Mouse (Mus musculus): ENCODE data around the gene Trim7. TPM values are rescaled to one million over a fixed set of nuclear protein-coding genes. Genes with fewer than 3 reads are reported as not detected.

Gene Trim7
- polyA plus RNA-seq, 1 experiment from 2014 or later: 3.7 TPM

GRCm38 (mm10) chr11:48806856-48807562 lies 18.9 kb upstream of the Trim7 start:
- H3K9me3 ChIP-seq (replicated peaks): no peaks in the 10 kb centered on the region
- 66% methylated on average over 21 of the region's 21 CpGs for WGBS
- peak; percentile 71 for ATAC-seq (replicated peaks; ENCODE audit: low FRiP score)
- H3K4me2 ChIP-seq: no peak overlapping the region
- H3K4me1 ChIP-seq: peaks cover 13% of the 10 kb centered on the region
- H3K27me3 ChIP-seq: no peaks in the 10 kb centered on the region
- no peak overlapping the region for H3K4me3 ChIP-seq (replicated peaks)
- peaks cover 99% of the 10 kb centered on the region for H3K36me3 ChIP-seq
- H3K9ac ChIP-seq: no peak overlapping the region
- H3K27ac ChIP-seq: peak overlapping the region; percentile 1; the same call in 1 of the 2 replicates

- 65% methylated on average over 14 of the region's 14 CpGs for WGBS
- H3K36me3 ChIP-seq: peaks cover 98% of the 10 kb centered on the region
- H3K4me3 ChIP-seq (replicated peaks): no peak overlapping the region
- H3K27me3 ChIP-seq: no peaks in the 10 kb centered on the region
- peak; percentile 47 for ATAC-seq (replicated peaks; ENCODE audit: low FRiP score)
- peaks cover 6% of the 10 kb centered on the region for H3K4me1 ChIP-seq
- H3K9ac ChIP-seq: no peak overlapping the region
- H3K9me3 ChIP-seq (replicated peaks): no peaks in the 10 kb centered on the region
- H3K27ac ChIP-seq: peak overlapping the region; percentile 2; the same call in 1 of the 2 replicates
- H3K4me2 ChIP-seq: no peak overlapping the region
Measured at GRCm38 (mm10) chr11:48807563-48808303, 18.2 kb upstream of the Trim7 start.

GRCm38 (mm10) chr11:48808304-48808646 lies 17.7 kb upstream of the Trim7 start:
- H3K27me3 ChIP-seq: no peaks in the 10 kb centered on the region
- H3K9ac ChIP-seq: no peak overlapping the region
- no peaks in the 10 kb centered on the region for H3K9me3 ChIP-seq (replicated peaks)
- no peak overlapping the region for H3K4me2 ChIP-seq
- no peak for ATAC-seq (replicated peaks; ENCODE audit: low FRiP score)
- H3K36me3 ChIP-seq: peaks cover 97% of the 10 kb centered on the region
- 0 out of 2 replicates have a peak overlapping the region, but pooled peaks have one; percentile 2 for H3K27ac ChIP-seq
- no peak overlapping the region for H3K4me3 ChIP-seq (replicated peaks)
- H3K4me1 ChIP-seq: 0 out of 2 replicates have a peak, but pooled peaks cover 7% of the 10 kb centered on the region

DNA sequence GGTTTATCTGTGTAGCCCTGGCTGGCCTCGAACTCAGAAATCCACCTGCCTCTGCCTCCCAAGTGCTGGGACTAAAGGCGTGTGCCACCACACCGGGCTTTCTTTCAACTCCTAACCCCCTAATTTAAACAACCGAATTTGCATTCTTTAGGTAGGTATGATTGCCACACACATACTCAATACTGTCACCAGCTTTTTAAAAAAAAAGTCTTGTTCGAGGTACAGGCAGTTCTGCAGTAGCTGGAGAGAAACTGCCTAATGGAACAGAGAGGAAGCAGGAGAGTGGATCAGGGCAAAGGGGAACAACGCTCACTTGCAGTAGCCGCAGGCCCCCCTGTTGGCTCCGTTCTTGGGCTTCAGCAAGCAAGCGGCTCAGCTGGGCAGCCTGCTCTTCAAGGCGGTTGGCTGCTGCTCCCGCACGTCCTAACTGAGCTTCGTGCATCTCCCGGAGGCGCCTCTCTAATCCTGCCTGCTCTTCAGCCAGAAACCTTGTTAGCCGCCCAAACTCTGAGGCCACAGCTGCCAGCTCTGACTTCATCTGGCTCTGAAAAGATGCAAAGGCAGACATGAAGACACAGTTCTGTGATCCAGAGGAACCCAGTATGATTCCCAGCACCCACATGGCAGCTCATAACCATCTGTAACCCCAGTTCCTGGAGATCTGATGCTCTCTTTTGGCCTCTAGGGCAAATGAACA lies 17.1 kb upstream of the Trim7 start:
- Histone ChIP-seq H3K9me3 (replicated peaks) (no peaks in the 10 kb centered on the region), H3K27ac (peak overlapping the region; percentile 41; the same call in 1 of the 2 replicates), H3K9ac (no peak overlapping the region), H3K4me2 (no peak overlapping the region), H3K4me1 (0 out of 2 replicates have a peak, but pooled peaks cover 8% of the 10 kb centered on the region), H3K4me3 (replicated peaks) (no peak overlapping the region), H3K27me3 (no peaks in the 10 kb centered on the region), H3K36me3 (peaks cover 96% of the 10 kb centered on the region)
- 77% methylated on average over 16 of the region's 16 CpGs for WGBS
- ATAC-seq (replicated peaks; ENCODE audit: low FRiP score): no peak

GRCm38 (mm10) chr11:48809434-48809830 lies 16.5 kb upstream of the Trim7 start:
- Histone ChIP-seq H3K9me3 (replicated peaks) (no peaks in the 10 kb centered on the region), H3K4me2 (no peak overlapping the region), H3K9ac (no peak overlapping the region), H3K36me3 (peaks cover 94% of the 10 kb centered on the region), H3K27ac (peak overlapping the region; percentile 41; the same call in 1 of the 2 replicates), H3K27me3 (no peaks in the 10 kb centered on the region), H3K4me1 (peaks cover 12% of the 10 kb centered on the region), H3K4me3 (replicated peaks) (no peak overlapping the region)
- ATAC-seq (replicated peaks; ENCODE audit: low FRiP score): no peak
- WGBS: 41% methylated on average over 4 of the region's 4 CpGs

DNA sequence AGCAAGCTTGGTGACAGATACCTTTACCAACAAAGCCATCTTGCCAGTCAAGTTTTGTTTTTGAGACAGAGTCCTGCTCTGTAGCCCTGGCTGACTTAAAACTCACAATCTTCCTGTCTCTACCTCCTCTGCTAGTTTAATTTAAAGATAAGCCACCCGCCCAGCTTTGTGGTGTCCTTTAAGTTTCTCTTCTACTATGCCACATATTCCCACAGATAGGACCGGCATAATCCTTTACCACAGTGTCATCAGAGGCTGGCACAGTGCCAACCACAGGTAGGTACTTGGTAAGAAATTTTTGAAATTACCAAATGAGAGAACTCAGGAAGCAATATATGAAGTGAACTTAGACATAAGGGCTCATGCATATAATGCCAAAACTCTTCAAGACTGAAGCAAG lies 15.8 kb upstream of the Trim7 start:
- Histone ChIP-seq H3K4me2 (no peak overlapping the region), H3K36me3 (peaks cover 92% of the 10 kb centered on the region), H3K4me3 (replicated peaks) (no peak overlapping the region), H3K27me3 (no peaks in the 10 kb centered on the region), H3K9me3 (replicated peaks) (no peaks in the 10 kb centered on the region), H3K27ac (no peak overlapping the region), H3K4me1 (peaks cover 19% of the 10 kb centered on the region), H3K9ac (no peak overlapping the region)
- 90% methylated on average over 2 of the region's 2 CpGs for WGBS
- ATAC-seq (replicated peaks; ENCODE audit: low FRiP score): no peak

DNA sequence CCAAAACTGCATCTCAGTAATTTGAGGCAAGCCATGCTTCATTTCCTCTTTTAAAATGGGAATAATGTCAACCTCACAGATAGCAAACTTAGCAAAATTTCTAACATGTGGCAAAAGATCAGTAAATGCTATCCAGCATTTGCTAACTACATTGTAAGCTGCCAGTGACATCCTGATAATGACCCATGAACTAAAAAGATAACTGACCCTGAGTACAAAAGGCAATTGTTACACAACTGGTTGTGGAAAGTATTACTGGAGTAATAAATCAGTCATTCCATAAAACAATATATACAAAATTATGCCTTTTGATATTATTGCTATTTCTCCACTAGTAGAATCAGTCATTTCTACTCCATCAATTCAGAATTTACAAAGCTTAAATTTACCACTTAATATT lies 12.2 kb upstream of the Trim7 start:
- Histone ChIP-seq H3K27me3 (no peaks in the 10 kb centered on the region), H3K9ac (no peak overlapping the region), H3K27ac (no peak overlapping the region), H3K4me3 (replicated peaks) (no peak overlapping the region), H3K4me1 (peaks cover 31% of the 10 kb centered on the region), H3K4me2 (no peak overlapping the region), H3K9me3 (replicated peaks) (no peaks in the 10 kb centered on the region), H3K36me3 (peaks cover 60% of the 10 kb centered on the region)
- no peak for ATAC-seq (replicated peaks; ENCODE audit: low FRiP score)

GRCm38 (mm10) chr11:48815851-48816250 lies 10.1 kb upstream of the Trim7 start:
- 68% methylated on average over 16 of the region's 16 CpGs for WGBS
- H3K36me3 ChIP-seq: peaks cover 40% of the 10 kb centered on the region
- no peaks in the 10 kb centered on the region for H3K9me3 ChIP-seq (replicated peaks)
- H3K27ac ChIP-seq: no peak overlapping the region
- H3K4me2 ChIP-seq: peak overlapping the region; percentile 83
- peak overlapping the region; percentile 76 for H3K9ac ChIP-seq
- H3K4me1 ChIP-seq: peaks cover 28% of the 10 kb centered on the region
- peak overlapping the region; percentile 76 for H3K4me3 ChIP-seq (replicated peaks)
- H3K27me3 ChIP-seq: no peaks in the 10 kb centered on the region
- ATAC-seq (replicated peaks; ENCODE audit: low FRiP score): no peak

DNA sequence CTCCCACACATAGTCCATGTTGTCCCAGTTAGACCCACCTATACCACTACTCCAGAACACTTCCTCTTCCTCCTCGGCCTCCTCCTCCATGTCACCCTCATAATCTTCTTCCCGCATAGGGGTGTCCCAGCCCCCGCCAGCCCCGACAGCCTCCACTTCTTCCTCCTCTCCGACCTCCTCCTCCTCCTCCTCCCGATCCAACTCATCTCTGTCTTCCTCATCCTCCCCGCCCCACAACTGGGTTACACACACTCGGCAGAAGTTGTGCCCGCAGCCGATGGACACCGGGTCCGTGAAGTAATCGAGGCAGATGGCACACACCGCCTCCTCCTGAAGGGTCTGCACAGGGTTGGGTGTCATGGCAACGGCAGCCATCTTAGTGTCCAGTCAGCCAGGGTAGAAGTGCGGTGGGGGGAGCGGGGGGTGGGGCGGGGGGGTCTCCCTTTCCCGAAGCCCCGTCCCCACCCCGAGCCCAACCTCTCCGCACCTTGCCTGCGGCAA lies 9.6 kb upstream of the Trim7 start:
- no peaks in the 10 kb centered on the region for H3K27me3 ChIP-seq

GRCm38 (mm10) chr11:48816800-48817665 lies 8.9 kb upstream of the Trim7 start, which contains the start of gene Trim41:
Gene Trim41, minus strand, starts transcription at chr11:48817353.
- under 1% methylated on average over 77 of the region's 77 CpGs for WGBS
- H3K9ac ChIP-seq: peak within 1 kb of the TSS; percentile 88
- H3K36me3 ChIP-seq: peaks cover 28% of the 10 kb centered on the region
- no peaks in the 10 kb centered on the region for H3K9me3 ChIP-seq (replicated peaks)
- H3K4me3 ChIP-seq (replicated peaks): peak within 1 kb of the TSS; percentile 76
- H3K27me3 ChIP-seq: no peaks in the 10 kb centered on the region
- peak within 1 kb of the TSS; percentile 83 for H3K4me2 ChIP-seq
- peak; percentile 97 for ATAC-seq (replicated peaks; ENCODE audit: low FRiP score)
- H3K4me1 ChIP-seq: peaks cover 28% of the 10 kb centered on the region
- H3K27ac ChIP-seq: peak within 1 kb of the TSS; percentile 99

More for the DNA sequence above, 9.6 kb upstream of the Trim7 start:
- 1% methylated on average over 22 of the region's 23 CpGs for WGBS
- H3K4me3 ChIP-seq (replicated peaks): peak overlapping the region; percentile 76
- peaks cover 35% of the 10 kb centered on the region for H3K36me3 ChIP-seq
- peak overlapping the region; percentile 76 for H3K9ac ChIP-seq
- peak overlapping the region; percentile 99 for H3K27ac ChIP-seq
- H3K9me3 ChIP-seq (replicated peaks): no peaks in the 10 kb centered on the region
- peak overlapping the region; percentile 83 for H3K4me2 ChIP-seq
- H3K4me1 ChIP-seq: peaks cover 28% of the 10 kb centered on the region
- peak; percentile 50 for ATAC-seq (replicated peaks; ENCODE audit: low FRiP score)

GRCm38 (mm10) chr11:48817794-48818193 lies 8.1 kb upstream of the Trim7 start:
- Histone ChIP-seq H3K9ac (peak overlapping the region; percentile 88), H3K27me3 (peaks cover 3% of the 10 kb centered on the region; the same call in 1 of the 2 replicates), H3K9me3 (replicated peaks) (no peaks in the 10 kb centered on the region), H3K36me3 (peaks cover 22% of the 10 kb centered on the region), H3K4me3 (replicated peaks) (peak overlapping the region; percentile 76), H3K4me1 (peaks cover 28% of the 10 kb centered on the region), H3K4me2 (peak overlapping the region; percentile 83), H3K27ac (peak overlapping the region; percentile 99)
- 6% methylated on average over 9 of the region's 9 CpGs for WGBS
- no peak for ATAC-seq (replicated peaks; ENCODE audit: low FRiP score)
